Mouse (Mus musculus) MEL (cell line): ENCODE results near the gene Pfdn6.

Experiments used
- CHD1 ChIP-seq: IDR thresholded peaks from 2 replicates; pipeline ENCODE4 v1.6.1; 2012; ENCODE audit warnings: low read depth, mild to moderate bottlenecking, inconsistent platforms, low read length, improper control_type of control experiment
- CTCF ChIP-seq, 3 experiments: IDR thresholded peaks in 2 of 3; conservative IDR thresholded peaks in 1 of 3; 2 replicates each; pipeline ENCODE4 v1.5.1; 2011 to 2012; ENCODE audit warnings: low read length in 3 of 3, low read depth in 2 of 3, mild to moderate bottlenecking in 2 of 3, improper control_type of control experiment in 1 of 3, inconsistent platforms in 1 of 3, mixed read lengths in 1 of 3, moderate library complexity in 1 of 3; ENCODE audit not compliant: control insufficient read depth in 1 of 3, insufficient read depth in 1 of 3, poor library complexity in 1 of 3, severe bottlenecking in 1 of 3
- EP300 ChIP-seq, 2 experiments: IDR thresholded peaks; 2 replicates each; pipeline ENCODE4 v1.6.1; 2011; ENCODE audit warnings: improper control_type of control experiment in 2 of 2, low read length in 2 of 2, low read depth in 1 of 2, mild to moderate bottlenecking in 1 of 2
- GATA1 ChIP-seq: IDR thresholded peaks from 2 replicates; pipeline ENCODE4 v1.6.1; 2011; ENCODE audit warnings: low read depth, low read length, improper control_type of control experiment
- KAT2A ChIP-seq: conservative IDR thresholded peaks from 2 replicates; pipeline ENCODE4 v1.6.1; 2012; ENCODE audit warnings: low read depth, low read length, improper control_type of control experiment, inconsistent platforms
- MAFK ChIP-seq: IDR thresholded peaks from 2 replicates; pipeline ENCODE4 v1.6.1; 2011; ENCODE audit warnings: low read depth, mild to moderate bottlenecking, low read length, improper control_type of control experiment, borderline replicate concordance
- NRF1 ChIP-seq: IDR thresholded peaks from 2 replicates; pipeline ENCODE4 v1.6.1; 2014; ENCODE audit warnings: low read depth, mild to moderate bottlenecking, inconsistent platforms, low read length, improper control_type of control experiment, moderate library complexity; ENCODE audit not compliant: poor library complexity, insufficient read depth, severe bottlenecking
- POLR2A ChIP-seq, 2 experiments: IDR thresholded peaks; 2 replicates each; pipeline ENCODE4 v1.6.1; 2011 to 2012; ENCODE audit warnings: low read length in 2 of 2, mild to moderate bottlenecking in 2 of 2, control low read depth in 1 of 2, improper control_type of control experiment in 1 of 2, low read depth in 1 of 2, moderate library complexity in 1 of 2; ENCODE audit not compliant: control insufficient read depth in 1 of 2, insufficient read depth in 1 of 2, poor library complexity in 1 of 2
- TAL1 ChIP-seq: IDR thresholded peaks from 2 replicates; pipeline ENCODE4 v1.6.1; 2012; ENCODE audit warnings: mild to moderate bottlenecking, inconsistent platforms, low read length, moderate library complexity, mixed read lengths
- TCF12 ChIP-seq: IDR thresholded peaks from 2 replicates; pipeline ENCODE4 v1.6.1; 2014; ENCODE audit warnings: low read depth, mild to moderate bottlenecking, inconsistent platforms, low read length, improper control_type of control experiment, moderate library complexity
- UBTF ChIP-seq: IDR thresholded peaks from 2 replicates; pipeline ENCODE4 v1.6.1; 2012; ENCODE audit warnings: low read depth, mild to moderate bottlenecking, inconsistent platforms, low read length, improper control_type of control experiment, moderate library complexity, borderline replicate concordance; ENCODE audit not compliant: insufficient read depth
- USF2 ChIP-seq, 2 experiments: IDR thresholded peaks; 2 replicates each; pipeline ENCODE4 v1.6.1; 2011 to 2012; ENCODE audit warnings: improper control_type of control experiment in 2 of 2, low read length in 2 of 2, borderline replicate concordance in 1 of 2, inconsistent platforms in 1 of 2, low read depth in 1 of 2, mild to moderate bottlenecking in 1 of 2; ENCODE audit not compliant: insufficient read depth in 1 of 2
- ZNF384 ChIP-seq: IDR thresholded peaks from 2 replicates; pipeline ENCODE4 v1.6.1; 2012; ENCODE audit warnings: low read depth, mild to moderate bottlenecking, inconsistent platforms, low read length, improper control_type of control experiment

DNA sequence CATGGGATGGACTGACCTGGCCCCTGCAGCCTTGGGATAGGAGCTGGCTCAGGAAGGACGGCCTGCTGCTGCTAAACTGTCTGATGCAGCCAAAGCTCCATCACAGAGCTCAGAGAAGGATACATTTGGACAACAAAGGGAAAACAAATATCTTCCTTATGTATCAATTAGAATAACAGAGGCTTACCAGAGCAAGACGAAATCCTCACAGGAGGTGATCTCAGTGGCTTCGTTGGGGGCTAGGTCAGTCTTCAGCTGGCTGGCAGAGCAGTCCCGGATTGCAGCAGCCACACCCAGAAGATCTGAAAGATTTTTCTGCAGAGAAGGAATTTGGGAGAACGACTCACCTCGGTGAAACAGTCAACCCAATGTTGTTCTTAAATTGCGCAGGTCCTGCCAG is 47.7 kb downstream of the Pfdn6 start:
- TF ChIP-seq CTCF (IDR thresholded peaks at IDR 0.05 in 2 of 3, conservative IDR thresholded peaks at IDR 0.05 in 1 of 3; ENCODE audit: control insufficient read depth in 1 of 3, insufficient read depth in 1 of 3, low read depth in 2 of 3, low read length in 3 of 3, poor library complexity in 1 of 3, severe bottlenecking in 1 of 3) (no peak), CHD1 (no peak), UBTF (no peak), GATA1 (no peak), EP300 (IDR thresholded peaks at IDR 0.05; ENCODE audit: low read depth in 1 of 2, low read length in 2 of 2) (no peak), KAT2A (no peak), USF2 (IDR thresholded peaks at IDR 0.05; ENCODE audit: borderline replicate concordance in 1 of 2, insufficient read depth in 1 of 2, low read depth in 1 of 2, low read length in 2 of 2) (no peak), TAL1 (no peak), NRF1 (no peak), MAFK (no peak), POLR2A (IDR thresholded peaks at IDR 0.05; ENCODE audit: control insufficient read depth in 1 of 2, insufficient read depth in 1 of 2, low read depth in 1 of 2, low read length in 2 of 2, poor library complexity in 1 of 2) (no peak), TCF12 (no peak), ZNF384 (no peak)
